Mouse (Mus musculus) myocyte (in vitro differentiated cells): Measurements from ENCODE around the gene Rai1.

Experiments used
- MAX ChIP-seq: IDR thresholded peaks from one replicate; pipeline ENCODE4 v1.6.1; 2011; ENCODE audit warnings: low read depth, mild to moderate bottlenecking, control low read depth
- MYOD1 ChIP-seq, 3 experiments: IDR thresholded peaks; one replicate each; pipeline ENCODE4 v1.6.1; 2011; ENCODE audit warnings: control low read depth in 2 of 3, low read depth in 2 of 3, mild to moderate bottlenecking in 2 of 3, moderate library complexity in 1 of 3; ENCODE audit not compliant: insufficient read length in 2 of 3, control insufficient read depth in 1 of 3
- MYOG ChIP-seq, 3 experiments: IDR thresholded peaks; one replicate each; pipeline ENCODE4 v1.6.1; 2011; ENCODE audit warnings: control low read depth in 2 of 3, low read depth in 2 of 3, mild to moderate bottlenecking in 2 of 3; ENCODE audit not compliant: insufficient read length in 2 of 3, control insufficient read depth in 1 of 3, insufficient read depth in 1 of 3
- POLR2A ChIP-seq: IDR thresholded peaks from one replicate; pipeline ENCODE4 v1.6.1; 2011; ENCODE audit warnings: low read depth, mild to moderate bottlenecking, control low read depth, moderate library complexity; ENCODE audit not compliant: insufficient read length
- USF1 ChIP-seq: IDR thresholded peaks from one replicate; pipeline ENCODE4 v1.6.1; 2011; ENCODE audit warnings: low read depth, mild to moderate bottlenecking, control low read depth, moderate library complexity

DNA sequence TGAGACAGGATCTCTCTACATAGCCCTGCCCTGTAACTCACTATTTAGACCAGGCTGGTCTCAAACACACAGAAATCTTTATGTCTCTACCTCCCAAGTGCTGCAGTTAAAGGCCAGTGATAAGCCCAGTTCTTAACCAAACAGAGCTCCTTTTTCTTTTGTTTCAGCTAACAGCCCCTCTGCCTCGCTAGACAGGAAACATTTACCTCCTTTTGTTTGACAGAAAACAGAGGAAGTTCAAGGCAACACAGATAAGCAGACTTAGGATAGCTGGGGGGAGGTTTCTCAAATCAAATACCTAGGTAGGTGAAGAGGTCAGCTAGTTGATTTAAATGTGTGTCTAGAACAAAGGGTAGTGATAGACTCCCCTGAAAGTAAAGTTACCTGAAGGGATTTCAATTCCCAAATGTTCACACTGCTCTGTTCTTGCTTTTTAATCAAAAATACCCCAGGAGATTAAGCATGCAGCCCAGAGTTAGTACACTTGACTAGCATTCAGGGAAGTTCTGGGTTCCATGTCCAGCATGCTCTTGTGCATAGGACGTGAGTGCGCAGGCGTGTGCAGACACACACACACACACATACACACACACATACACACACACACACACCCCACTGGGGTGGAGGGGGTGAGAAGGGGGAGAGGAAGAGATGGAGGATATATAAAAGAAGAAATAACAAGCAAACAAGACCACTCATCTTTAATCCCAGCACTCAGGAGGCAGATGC is 3.8 kb upstream of the Rai1 start:
- no peak for TF ChIP-seq POLR2A
- TF ChIP-seq MAX, result no peak
- TF ChIP-seq USF1, result no peak
- TF ChIP-seq MYOG (IDR thresholded peaks at IDR 0.05; ENCODE audit: control insufficient read depth in 1 of 3, insufficient read depth in 1 of 3, insufficient read length in 2 of 3, low read depth in 2 of 3), result no peak
- TF ChIP-seq MYOD1 (IDR thresholded peaks at IDR 0.05; ENCODE audit: control insufficient read depth in 1 of 3, insufficient read length in 2 of 3, low read depth in 2 of 3), result no peak
